Mouse (Mus musculus) cerebral cortex, adult 2 months (tissue): ENCODE data around the gene Crocc2.

ENCODE experiments used
- WGBS: fragments of 180-500 bp; shearing (Covaris S2); methylation state at CpG from one replicate; pipeline ENCODE4 v1.1.7; 2018; 5-methylcytosine and 5-hydroxymethylcytosine counted together

The Crocc2 gene

GRCm38 (mm10) chr1:93161921-93162320, 6.6 kb upstream of the Crocc2 start:
- 82% methylated on average over 10 of the region's 10 CpGs for WGBS

- 86% methylated on average over 7 of the region's 7 CpGs for WGBS
Measured at GRCm38 (mm10) chr1:93162588-93162987, 5.9 kb upstream of the Crocc2 start.

- 79% methylated on average over 9 of the region's 9 CpGs for WGBS
Measured at GRCm38 (mm10) chr1:93165447-93165846, 3.1 kb upstream of the Crocc2 start.

- 91% methylated on average over 11 of the region's 11 CpGs for WGBS
Measured at GRCm38 (mm10) chr1:93166346-93167079, 2.0 kb upstream of the Crocc2 start.

- WGBS: 44% methylated on average over 4 of the region's 4 CpGs
Measured at GRCm38 (mm10) chr1:93173665-93174064, 5.1 kb downstream of the Crocc2 start.

GRCm38 (mm10) chr1:93174399-93174798, 5.9 kb downstream of the Crocc2 start:
- 4% methylated on average over 4 of the region's 4 CpGs for WGBS

GRCm38 (mm10) chr1:93175849-93176248, 7.3 kb downstream of the Crocc2 start:
- 53% methylated on average over 6 of the region's 6 CpGs for WGBS

GRCm38 (mm10) chr1:93176525-93177332, 8.2 kb downstream of the Crocc2 start:
- WGBS: 10% methylated on average over 44 of the region's 44 CpGs

GRCm38 (mm10) chr1:93182281-93182680, 13.8 kb downstream of the Crocc2 start:
- 93% methylated on average over 7 of the region's 7 CpGs for WGBS

- WGBS: 63% methylated on average over 14 of the region's 14 CpGs
Measured at GRCm38 (mm10) chr1:93184071-93184828, 15.7 kb downstream of the Crocc2 start.

GRCm38 (mm10) chr1:93190726-93191305, 22.3 kb downstream of the Crocc2 start:
- 24% methylated on average over 12 of the region's 17 CpGs for WGBS

GRCm38 (mm10) chr1:93194961-93195360, 26.4 kb downstream of the Crocc2 start:
- 94% methylated on average over 3 of the region's 3 CpGs for WGBS

- 81% methylated on average over 2 of the region's 2 CpGs for WGBS
Measured at GRCm38 (mm10) chr1:93197454-93197853, 28.9 kb downstream of the Crocc2 start.

- WGBS: 87% methylated on average over 3 of the region's 3 CpGs
Measured at GRCm38 (mm10) chr1:93197916-93198315, 29.4 kb downstream of the Crocc2 start.

- WGBS: 81% methylated on average over 12 of the region's 12 CpGs
Measured at GRCm38 (mm10) chr1:93206277-93206970, 37.9 kb downstream of the Crocc2 start.

- WGBS: 87% methylated on average over 4 of the region's 4 CpGs
Measured at GRCm38 (mm10) chr1:93207536-93208064, 39.1 kb downstream of the Crocc2 start.

GRCm38 (mm10) chr1:93210213-93210641, 41.7 kb downstream of the Crocc2 start:
- 37% methylated on average over 9 of the region's 9 CpGs for WGBS

GRCm38 (mm10) chr1:93211019-93211418, 42.5 kb downstream of the Crocc2 start:
- 75% methylated on average over 11 of the region's 11 CpGs for whole genome bisulfite sequencing

- 66% methylated on average over 10 of the region's 10 CpGs for WGBS
Measured at GRCm38 (mm10) chr1:93211549-93212220, 43.2 kb downstream of the Crocc2 start.

- WGBS: 92% methylated on average over 7 of the region's 7 CpGs
Measured at GRCm38 (mm10) chr1:93212441-93212840, 43.9 kb downstream of the Crocc2 start.
